Mouse (Mus musculus) heart, adult 8-10 months (tissue): ENCODE results near the gene Def8. TPM values are rescaled to one million over a fixed set of nuclear protein-coding genes. Genes with fewer than 3 reads are reported as not detected.

Source experiments
- DNase-seq: peaks from one replicate; pipeline ENCODE4 v3.0.0; 2022; ENCODE audit warnings: low spot score
- total RNA-seq, 4 experiments: library from RNA; stranded (reverse); gene quantifications; 2 replicates each; pipeline ENCODE4 v1.2.4; 2022

Gene Def8
- total RNA-seq, 4 experiments from 2014 or later, result 64.0 to 74.9 (median 68.1) TPM

- peak; percentile 7 for DNase-seq
These were observed 55.3 kb downstream of the Def8 start for GRCm38 (mm10) chr8:123478456-123479218.

- no peak for DNase-seq
These were observed 59.3 kb downstream of the Def8 start for GRCm38 (mm10) chr8:123482627-123483026.

GRCm38 (mm10) chr8:123491280-123492075 lies 68.2 kb downstream of the Def8 start:
- no peak for DNase-seq

GRCm38 (mm10) chr8:123492898-123493297 lies 69.6 kb downstream of the Def8 start:
- no peak for DNase-seq

- DNase-seq, result no peak
These were observed 74.4 kb downstream of the Def8 start for GRCm38 (mm10) chr8:123497699-123498098.

GRCm38 (mm10) chr8:123498963-123499362 lies 75.6 kb downstream of the Def8 start:
- no peak for DNase-seq

- DNase-seq, result no peak
These were observed 76.2 kb downstream of the Def8 start for GRCm38 (mm10) chr8:123499556-123499955.

GRCm38 (mm10) chr8:123502192-123502591 lies 78.9 kb downstream of the Def8 start:
- DNase-seq, result no peak

- no peak for DNase-seq
These were observed 80.6 kb downstream of the Def8 start for GRCm38 (mm10) chr8:123503801-123504467.

GRCm38 (mm10) chr8:123504591-123505195 lies 81.4 kb downstream of the Def8 start:
- DNase-seq, result no peak

GRCm38 (mm10) chr8:123505267-123505666 lies 81.9 kb downstream of the Def8 start:
- no peak for DNase-seq

- DNase-seq, result no peak
These were observed 82.4 kb downstream of the Def8 start for GRCm38 (mm10) chr8:123505695-123506094.

GRCm38 (mm10) chr8:123507153-123507552 lies 83.8 kb downstream of the Def8 start:
- DNase-seq, result no peak

GRCm38 (mm10) chr8:123510819-123511218 lies 87.5 kb downstream of the Def8 start:
- DNase-seq, result no peak

Other genes with a start within 250 kb of the Def8 start
- gene Dpep1, start 237.3 kb upstream of the Def8 start, total RNA-seq, result 10 to 100 TPM; 22.6 to 45.5 (median 37.4) TPM
- gene Chmp1a, start 210.8 kb upstream of the Def8 start, total RNA-seq, result 10 to 100 TPM; 61.3 to 68.0 (median 65.5) TPM
- 10 to 100 TPM; 22.0 to 36.7 (median 27.5) TPM for gene Spata33, start 210.7 kb upstream of the Def8 start, total RNA-seq
- 10 to 100 TPM; 15.0 to 25.2 (median 20.2) TPM for gene Cdk10, start 198.7 kb upstream of the Def8 start, total RNA-seq
- gene Spata2l, start 187.3 kb upstream of the Def8 start, total RNA-seq, result 1 to 10 TPM; 4.4 to 7.0 (median 6.0) TPM
- gene Zfp276, start 169.3 kb upstream of the Def8 start, total RNA-seq, result 10 to 100 TPM in 1 of 4 experiments, 1 to 10 TPM in 3; 8.2 to 10.8 (median 9.2) TPM
- 10 to 100 TPM; 25.5 to 35.0 (median 27.5) TPM for gene Vps9d1, start 169.2 kb upstream of the Def8 start, total RNA-seq
- gene Fanca, start 105.0 kb upstream of the Def8 start, total RNA-seq, result 1 to 10 TPM; 5.3 to 7.8 (median 6.3) TPM
- under 1 TPM in 2 of 4 experiments, not detected in 2; 0.16 to 0.22 TPM for gene Spire2, start 90.8 kb upstream of the Def8 start, total RNA-seq
- gene Tcf25, start 49.8 kb upstream of the Def8 start, total RNA-seq, result 100 to 1,000 TPM; 135 to 187 (median 158) TPM
- not detected for gene Mc1r, start 16.4 kb upstream of the Def8 start, total RNA-seq
- under 1 TPM; 0.22 to 0.75 (median 0.35) TPM for gene Tubb3, start 12.1 kb upstream of the Def8 start, total RNA-seq
- 10 to 100 TPM; 59.2 to 78.1 (median 73.3) TPM for gene Afg3l1, start 54.4 kb downstream of the Def8 start, total RNA-seq
- not detected for gene Dbndd1, start 91.9 kb downstream of the Def8 start, total RNA-seq
- gene Gas8, start 95.3 kb downstream of the Def8 start, total RNA-seq, result 1 to 10 TPM; 2.9 to 5.6 (median 4.0) TPM
- 1 to 10 TPM; 6.3 to 8.6 (median 7.0) TPM for gene Rhou, start 230.4 kb downstream of the Def8 start, total RNA-seq